Mouse (Mus musculus) leukemia stem cell, adult 10-12 weeks (primary cell): ENCODE data around the gene Olfr578. TPM values are rescaled to one million over a fixed set of nuclear protein-coding genes. Genes with fewer than 3 reads are reported as not detected.

Source experiments
- polyA plus RNA-seq: library from polyadenylated mRNA; stranded (reverse); fragments of >175 nt; gene quantifications from 2 replicates; pipeline ENCODE4 v1.2.3, GENCODE M21; 2012; ENCODE audit warnings: low replicate concordance

Gene Olfr578
- polyA plus RNA-seq = not detected in 2 replicates

GRCm38 (mm10) chr7:102989224-102989623, at the start of gene Olfr578:
Gene Olfr578 (minus strand): TSS chr7:102989324.

GRCm38 (mm10) chr7:103037724-103038123, 48.6 kb upstream of the Olfr578 start, which contains the start of gene Olfr582:
Gene Olfr582 (plus strand): TSS chr7:103038024.

GRCm38 (mm10) chr7:102975843-102976242, 13.3 kb downstream of the Olfr578 start, which contains the start of gene Olfr577:
Gene Olfr577 (minus strand): TSS chr7:102975943.

GRCm38 (mm10) chr7:102962360-102962759, 26.8 kb downstream of the Olfr578 start, which contains the start of gene Olfr576:
Gene Olfr576 (plus strand): TSS chr7:102962660.

GRCm38 (mm10) chr7:102958593-102958992, 30.5 kb downstream of the Olfr578 start, which contains the start of gene Olfr575:
Gene Olfr575 (minus strand): TSS chr7:102958775.

GRCm38 (mm10) chr7:102948167-102948566, 41.0 kb downstream of the Olfr578 start, which contains the start of gene Olfr574:
Gene Olfr574 (plus strand): TSS chr7:102948467.

GRCm38 (mm10) chr7:102942475-102942874, 46.6 kb downstream of the Olfr578 start, which contains the start of gene Olfr573-ps1:
Gene Olfr573-ps1 (minus strand): TSS chr7:102942575.

Other genes with a start within 250 kb of the Olfr578 start
- gene Olfr560, start 230.0 kb downstream of the Olfr578 start, polyA plus RNA-seq = not detected in 2 replicates
- gene Olfr78, start 229.9 kb downstream of the Olfr578 start, polyA plus RNA-seq = not detected in 2 replicates
- gene Olfr561, start 218.1 kb downstream of the Olfr578 start, polyA plus RNA-seq = not detected in 2 replicates
- gene Olfr564, start 185.8 kb downstream of the Olfr578 start, polyA plus RNA-seq = not detected in 2 replicates
- not detected in 2 replicates for gene Olfr566, start 130.6 kb downstream of the Olfr578 start, polyA plus RNA-seq
- not detected in 2 replicates for gene Olfr568, start 112.2 kb downstream of the Olfr578 start, polyA plus RNA-seq
- not detected in 2 replicates for gene Olfr569, start 98.4 kb downstream of the Olfr578 start, polyA plus RNA-seq
- gene Olfr570, start 94.7 kb downstream of the Olfr578 start, polyA plus RNA-seq = not detected in 2 replicates
- gene Olfr571, start 71.8 kb downstream of the Olfr578 start, polyA plus RNA-seq = not detected in 2 replicates
- gene Olfr572, start 64.9 kb downstream of the Olfr578 start, polyA plus RNA-seq = not detected in 2 replicates
- gene Olfr573-ps1, start 46.7 kb downstream of the Olfr578 start, polyA plus RNA-seq = 0.21 TPM in 1 of 2 replicates, not detected in the other
- gene Olfr574, start 40.9 kb downstream of the Olfr578 start, polyA plus RNA-seq = not detected in 2 replicates
- not detected in 2 replicates for gene Olfr575, start 30.5 kb downstream of the Olfr578 start, polyA plus RNA-seq
- gene Olfr576, start 26.7 kb downstream of the Olfr578 start, polyA plus RNA-seq = not detected in 2 replicates
- gene Olfr577, start 13.4 kb downstream of the Olfr578 start, polyA plus RNA-seq = not detected in 2 replicates
- gene Olfr582, start 48.7 kb upstream of the Olfr578 start, polyA plus RNA-seq = not detected in 2 replicates
- gene Olfr583, start 62.0 kb upstream of the Olfr578 start, polyA plus RNA-seq = not detected in 2 replicates
- gene Olfr584, start 92.6 kb upstream of the Olfr578 start, polyA plus RNA-seq = not detected in 2 replicates
- not detected in 2 replicates for gene Olfr585, start 108.4 kb upstream of the Olfr578 start, polyA plus RNA-seq
- gene Olfr586, start 136.3 kb upstream of the Olfr578 start, polyA plus RNA-seq = not detected in 2 replicates
- not detected in 2 replicates for gene Olfr588-ps1, start 151.6 kb upstream of the Olfr578 start, polyA plus RNA-seq
- not detected in 2 replicates for gene Olfr589, start 167.0 kb upstream of the Olfr578 start, polyA plus RNA-seq
- not detected in 2 replicates for gene Olfr591, start 189.0 kb upstream of the Olfr578 start, polyA plus RNA-seq
- gene Olfr592, start 195.5 kb upstream of the Olfr578 start, polyA plus RNA-seq = not detected in 2 replicates
- gene Olfr593, start 222.5 kb upstream of the Olfr578 start, polyA plus RNA-seq = not detected in 2 replicates
- gene Olfr594, start 227.7 kb upstream of the Olfr578 start, polyA plus RNA-seq = not detected in 2 replicates